Mouse (Mus musculus) erythroid progenitor cell, adult 5-6 weeks (primary cell): ENCODE data around the gene Olfr983. TPM values are rescaled to one million over a fixed set of nuclear protein-coding genes. Genes with fewer than 3 reads are reported as not detected.

Experiments
- ATAC-seq: replicated peaks from 2 replicates; pipeline ENCODE4 v1.8.0; 2016; ENCODE audit warnings: moderate number of reproducible peaks, mild to moderate bottlenecking, moderate TSS enrichment, inconsistent platforms; ENCODE audit not compliant: poor library complexity, low FRiP score, severe bottlenecking
- total RNA-seq, 2 experiments: library from RNA; stranded (forward) in 1 of 2; stranded (reverse) in 1 of 2; fragments of 150-400 nt in 1 of 2; fragments of 186-747, 209-891 nt in 1 of 2; gene quantifications; 2 replicates each; pipeline versions ENCODE4 v1.2.3 to v1.2.4; 2015 to 2017; ENCODE audit warnings: low replicate concordance in 2 of 2

The Olfr983 gene
- total RNA-seq (2015; ENCODE audit: low replicate concordance) (not detected in 2 replicates), total RNA-seq (2017; ENCODE audit: low replicate concordance) (not detected in 2 replicates)

GRCm38 (mm10) chr9:40093495-40093894, at the start of gene Olfr983:
TSS of gene Olfr983 (minus strand) at chr9:40093595.
- ATAC-seq: no peak

GRCm38 (mm10) chr9:40141544-40141943, 48.1 kb upstream of the Olfr983 start:
- no peak for ATAC-seq

DNA sequence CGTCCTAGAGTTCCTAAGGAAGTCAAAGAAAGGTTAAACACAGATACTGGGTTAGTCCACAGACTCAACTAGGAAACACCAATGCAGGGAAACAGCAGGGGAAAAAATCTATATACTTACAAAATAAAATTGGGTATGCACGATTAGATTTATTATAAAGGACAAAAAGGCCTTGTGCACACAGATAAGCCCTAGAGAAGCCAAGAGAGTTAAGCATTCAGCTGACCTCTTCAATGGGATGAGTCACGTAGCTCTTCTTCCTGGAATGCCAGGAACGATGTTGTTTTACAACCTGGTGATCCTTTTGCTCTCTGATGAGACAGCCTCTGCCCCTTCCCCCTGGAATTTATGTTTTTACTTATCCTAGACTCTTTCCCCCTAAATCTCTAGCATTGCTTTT, 46.1 kb upstream of the Olfr983 start:
- no peak for ATAC-seq

- ATAC-seq: no peak
Measured at GRCm38 (mm10) chr9:40136987-40137688, 43.7 kb upstream of the Olfr983 start.

DNA sequence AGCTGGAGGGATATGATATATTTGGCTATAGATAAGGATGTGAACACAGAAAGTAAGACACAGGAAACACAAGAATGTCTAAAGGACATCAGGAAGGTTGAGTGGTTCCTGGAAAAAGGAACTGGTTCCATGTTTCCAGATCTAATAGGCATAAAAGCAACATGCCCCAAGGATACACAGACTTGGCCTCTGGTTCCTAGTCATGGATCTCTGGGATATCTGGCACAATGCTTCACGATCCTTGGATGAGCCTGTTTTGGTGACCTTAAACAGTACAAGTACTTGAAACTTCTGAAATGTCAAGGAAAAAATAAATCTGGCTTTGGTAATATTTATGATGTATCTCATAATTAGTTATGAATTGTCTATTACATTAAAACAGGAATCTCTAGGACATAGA, 37.2 kb upstream of the Olfr983 start:
- ATAC-seq: no peak

DNA sequence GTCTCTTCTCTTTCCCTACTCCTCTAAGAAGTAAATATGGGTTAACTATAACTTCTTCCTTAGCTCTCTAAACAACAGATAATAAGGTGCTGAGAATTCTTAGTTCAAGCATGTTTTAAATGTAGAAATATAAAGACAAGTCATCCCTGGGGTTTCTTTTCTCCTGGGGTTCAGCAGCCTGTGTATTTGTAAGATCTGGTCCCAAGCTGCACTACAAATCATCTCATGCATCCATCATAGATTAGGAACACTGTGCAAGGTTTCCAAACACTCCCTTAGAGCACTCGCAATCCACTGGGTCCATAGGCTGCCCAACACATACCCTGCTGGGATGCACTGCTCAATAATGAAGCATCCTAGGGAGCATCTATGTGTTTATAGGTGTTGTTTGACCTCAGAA, 36.7 kb upstream of the Olfr983 start, which contains the start of gene Olfr985:
Gene Olfr985 (minus strand): TSS at position 101 of the 400 bp plus-strand sequence.
- no peak for ATAC-seq

DNA sequence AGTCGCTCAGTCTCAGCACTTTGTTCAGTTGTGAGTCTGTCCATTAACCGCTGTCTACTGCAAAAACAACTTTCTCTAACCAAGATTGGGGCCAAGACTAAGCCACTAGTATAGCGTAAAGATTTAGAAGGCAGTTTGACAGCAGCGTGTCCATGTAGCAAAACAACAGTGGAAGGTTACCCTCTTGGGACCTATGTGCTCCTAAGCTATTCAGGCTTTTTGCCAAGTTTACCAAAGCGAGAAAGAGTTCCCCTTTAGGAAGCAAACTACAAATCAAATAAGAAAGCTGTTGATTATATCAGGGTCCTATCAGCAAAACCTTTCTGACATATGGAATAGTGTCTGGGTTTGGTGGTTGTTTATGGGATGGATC, 23.9 kb upstream of the Olfr983 start:
- no peak for ATAC-seq

- ATAC-seq: no peak
Measured at GRCm38 (mm10) chr9:40116645-40117286, 23.4 kb upstream of the Olfr983 start.

DNA sequence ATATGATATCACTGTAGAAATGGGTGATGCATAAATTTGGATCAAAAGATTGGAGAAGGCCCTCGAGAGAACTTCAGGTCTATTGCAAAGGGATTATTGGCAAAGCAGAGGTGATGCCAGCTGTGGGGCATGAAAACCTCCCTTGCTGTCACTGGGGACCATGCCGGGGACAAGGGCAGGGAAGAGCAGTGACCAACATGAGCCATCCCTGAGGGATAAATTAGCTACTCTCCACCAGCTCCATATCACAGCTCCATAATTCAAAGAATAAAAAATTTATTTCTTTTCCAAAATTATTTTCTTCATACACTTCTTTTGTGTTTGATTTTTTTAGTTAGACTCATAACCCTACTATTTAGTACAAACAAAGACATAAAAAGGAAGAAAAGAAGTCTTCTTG, 20.7 kb upstream of the Olfr983 start, which contains the start of gene Olfr984:
Gene Olfr984 (minus strand): TSS at position 101 of the 400 bp plus-strand sequence.
- ATAC-seq: no peak

DNA sequence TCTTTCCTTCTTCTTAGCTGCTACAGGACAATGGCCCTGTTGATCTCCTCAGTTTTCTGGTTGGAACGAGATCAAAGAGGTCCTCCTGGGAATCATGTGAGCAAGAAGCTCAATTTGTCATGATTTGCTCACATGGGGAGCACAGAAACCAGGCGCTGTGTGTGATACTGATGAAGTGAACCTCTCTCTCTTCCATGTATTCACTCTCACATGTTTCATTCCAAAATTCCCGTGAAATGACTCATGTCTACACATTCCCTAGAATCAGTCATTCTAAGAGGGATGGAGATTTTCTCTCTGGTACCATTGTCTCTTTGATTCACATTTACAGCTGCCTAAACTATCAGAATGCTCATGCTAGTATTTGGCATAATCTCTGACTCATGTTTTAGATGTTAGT, 1.4 kb upstream of the Olfr983 start:
- ATAC-seq: no peak

DNA sequence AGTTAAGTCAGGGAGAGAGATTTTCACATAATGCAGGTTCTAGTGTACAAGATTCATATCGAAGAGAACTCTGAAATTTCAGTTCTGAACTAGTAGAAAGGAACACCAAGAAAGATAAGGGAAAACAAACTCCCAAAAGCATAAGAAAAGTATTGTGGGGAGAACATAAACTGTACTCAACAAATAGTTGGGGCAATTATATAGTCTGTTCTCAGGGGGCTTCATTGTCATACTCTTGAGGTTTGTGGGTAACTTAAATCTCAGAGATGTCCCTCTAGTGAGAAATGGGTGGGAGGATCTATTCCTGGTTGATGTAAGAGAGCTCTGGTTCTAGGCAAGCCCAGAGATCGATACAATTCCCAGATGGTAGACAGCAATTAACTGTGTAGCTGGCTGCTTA, 19.9 kb downstream of the Olfr983 start, which contains the start of gene Olfr982:
Gene Olfr982 (plus strand): TSS at position 301 of the 400 bp plus-strand sequence.
- ATAC-seq: no peak

DNA sequence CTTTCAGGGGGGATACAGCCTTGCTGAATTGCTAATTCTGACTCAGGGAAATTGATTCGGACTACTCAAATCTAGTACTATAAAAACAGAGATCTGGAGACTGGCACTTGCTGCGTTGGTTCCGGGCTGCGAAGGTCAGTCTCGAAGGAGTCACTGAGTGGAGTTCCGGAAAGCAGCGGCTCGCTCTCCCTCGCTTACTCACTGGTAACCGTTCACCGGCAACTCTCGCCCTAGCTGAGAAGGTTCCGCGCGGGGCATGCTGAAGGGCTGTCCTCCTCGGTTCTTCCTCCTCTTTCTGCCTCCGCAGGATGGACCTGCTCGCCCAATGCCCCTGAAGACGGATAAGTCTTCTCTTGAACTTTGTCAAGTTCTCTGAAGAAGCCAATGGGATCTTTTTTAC, 43.3 kb downstream of the Olfr983 start:
- ATAC-seq: no peak

Other genes with a start within 250 kb of the Olfr983 start
- not detected in 2 replicates for gene Olfr972, start 227.2 kb downstream of the Olfr983 start, total RNA-seq (2015; ENCODE audit: low replicate concordance)
- gene Olfr972, start 227.2 kb downstream of the Olfr983 start, total RNA-seq (2017; ENCODE audit: low replicate concordance): not detected in 2 replicates
- not detected in 2 replicates for gene Olfr229, start 186.3 kb downstream of the Olfr983 start, total RNA-seq (2015; ENCODE audit: low replicate concordance)
- gene Olfr229, start 186.3 kb downstream of the Olfr983 start, total RNA-seq (2017; ENCODE audit: low replicate concordance): not detected in 2 replicates
- not detected in 2 replicates for gene Olfr974, start 156.1 kb downstream of the Olfr983 start, total RNA-seq (2015; ENCODE audit: low replicate concordance)
- gene Olfr974, start 156.1 kb downstream of the Olfr983 start, total RNA-seq (2017; ENCODE audit: low replicate concordance): not detected in 2 replicates
- gene Olfr975, start 141.5 kb downstream of the Olfr983 start, total RNA-seq (2015; ENCODE audit: low replicate concordance): not detected in 2 replicates
- gene Olfr975, start 141.5 kb downstream of the Olfr983 start, total RNA-seq (2017; ENCODE audit: low replicate concordance): not detected in 2 replicates
- gene Olfr976, start 132.5 kb downstream of the Olfr983 start, total RNA-seq (2015; ENCODE audit: low replicate concordance): not detected in 2 replicates
- not detected in 2 replicates for gene Olfr976, start 132.5 kb downstream of the Olfr983 start, total RNA-seq (2017; ENCODE audit: low replicate concordance)
- not detected in 2 replicates for gene Olfr978, start 101.5 kb downstream of the Olfr983 start, total RNA-seq (2015; ENCODE audit: low replicate concordance)
- not detected in 2 replicates for gene Olfr978, start 101.5 kb downstream of the Olfr983 start, total RNA-seq (2017; ENCODE audit: low replicate concordance)
- gene Olfr979, start 90.1 kb downstream of the Olfr983 start, total RNA-seq (2015; ENCODE audit: low replicate concordance): not detected in 2 replicates
- gene Olfr979, start 90.1 kb downstream of the Olfr983 start, total RNA-seq (2017; ENCODE audit: low replicate concordance): not detected in 2 replicates
- not detected in 2 replicates for gene Olfr980, start 84.0 kb downstream of the Olfr983 start, total RNA-seq (2015; ENCODE audit: low replicate concordance)
- gene Olfr980, start 84.0 kb downstream of the Olfr983 start, total RNA-seq (2017; ENCODE audit: low replicate concordance): 1.2 TPM in 1 of 2 replicates, not detected in the other
- not detected in 2 replicates for gene Olfr981, start 72.1 kb downstream of the Olfr983 start, total RNA-seq (2015; ENCODE audit: low replicate concordance)
- gene Olfr981, start 72.1 kb downstream of the Olfr983 start, total RNA-seq (2017; ENCODE audit: low replicate concordance): not detected in 2 replicates
- not detected in 2 replicates for gene Olfr982, start 19.8 kb downstream of the Olfr983 start, total RNA-seq (2015; ENCODE audit: low replicate concordance)
- gene Olfr982, start 19.8 kb downstream of the Olfr983 start, total RNA-seq (2017; ENCODE audit: low replicate concordance): not detected in 2 replicates
- not detected in 2 replicates for gene Olfr984, start 20.6 kb upstream of the Olfr983 start, total RNA-seq (2015; ENCODE audit: low replicate concordance)
- not detected in 2 replicates for gene Olfr984, start 20.6 kb upstream of the Olfr983 start, total RNA-seq (2017; ENCODE audit: low replicate concordance)
- not detected in 2 replicates for gene Olfr985, start 36.6 kb upstream of the Olfr983 start, total RNA-seq (2015; ENCODE audit: low replicate concordance)
- not detected in 2 replicates for gene Olfr985, start 36.6 kb upstream of the Olfr983 start, total RNA-seq (2017; ENCODE audit: low replicate concordance)
- not detected in 2 replicates for gene Tmem225, start 54.5 kb upstream of the Olfr983 start, total RNA-seq (2015; ENCODE audit: low replicate concordance)
- not detected in 2 replicates for gene Tmem225, start 54.5 kb upstream of the Olfr983 start, total RNA-seq (2017; ENCODE audit: low replicate concordance)
- gene Olfr986, start 87.3 kb upstream of the Olfr983 start, total RNA-seq (2015; ENCODE audit: low replicate concordance): not detected in 2 replicates
- gene Olfr986, start 87.3 kb upstream of the Olfr983 start, total RNA-seq (2017; ENCODE audit: low replicate concordance): not detected in 2 replicates
- gene Zfp202, start 98.7 kb upstream of the Olfr983 start, total RNA-seq (2015; ENCODE audit: low replicate concordance): 0.36 TPM in 1 of 2 replicates, not detected in the other
- 0.77 TPM in 1 of 2 replicates, not detected in the other for gene Zfp202, start 98.7 kb upstream of the Olfr983 start, total RNA-seq (2017; ENCODE audit: low replicate concordance)
- gene Scn3b, start 175.6 kb upstream of the Olfr983 start, total RNA-seq (2015; ENCODE audit: low replicate concordance): not detected in 2 replicates
- gene Scn3b, start 175.6 kb upstream of the Olfr983 start, total RNA-seq (2017; ENCODE audit: low replicate concordance): not detected in 2 replicates